Comparison of ENCODE assay signal across 24 mouse cellular contexts in genomic region chr15:91299319-91299835, GRCm38 (mm10).
DNase-seq lines count a peak whose midpoint lies in the region; ATAC-seq and TF ChIP-seq lines count a peak whose summit lies in the region.
"Had no signal": no experiment of that assay in that cellular context is flagged by ENCODE, and none has a peak within 500 bp of the region (broad histone marks: within the 10 kb centered on the region; RNA-seq: fewer than 3 reads in every experiment).

No protein-coding gene starts in this region.

- no peak for TF ChIP-seq CTCF in thymus, adult 2 months (IDR thresholded peaks at IDR 0.05; ENCODE audit: borderline replicate concordance, control insufficient read depth, extremely low read depth, insufficient read depth, low read length, poor library complexity)

- no peak overlapping the region for H3K9ac ChIP-seq in embryonic facial prominence, embryonic 14.5 days (ENCODE audit: low read depth, low read length)
- H3K9ac ChIP-seq: embryonic facial prominence, embryonic 15.5 days; limb, embryonic 15.5 days; liver, embryonic 14.5 days had no signal

- TF ChIP-seq POLR2A in thymus, adult 2 months (IDR thresholded peaks at IDR 0.05; ENCODE audit: control insufficient read depth, extremely low read depth, insufficient read depth, low read length, poor library complexity): no peak

- H3K36me3 ChIP-seq in embryonic facial prominence, embryonic 14.5 days (ENCODE audit: control insufficient read depth, insufficient read depth, low read length): no peaks in the 10 kb centered on the region
- H3K36me3 ChIP-seq in embryonic facial prominence, embryonic 10.5 days (replicated peaks): no peaks in the 10 kb centered on the region
- no peaks in the 10 kb centered on the region for H3K36me3 ChIP-seq in thymus, adult 2 months (ENCODE audit: control insufficient read depth, insufficient read depth, low read length)
- H3K36me3 ChIP-seq: embryonic facial prominence, embryonic 15.5 days; hindbrain, embryonic 10.5 days; limb, embryonic 15.5 days; midbrain, embryonic 10.5 days had no signal

- H3K4me3 ChIP-seq in embryonic facial prominence, embryonic 14.5 days (ENCODE audit: low read depth, low read length): no peak overlapping the region
- no peak overlapping the region for H3K4me3 ChIP-seq in embryonic facial prominence, embryonic 10.5 days
- H3K4me3 ChIP-seq in thymus, adult 2 months (ENCODE audit: control insufficient read depth, insufficient read depth, low read length): no peak overlapping the region
- H3K4me3 ChIP-seq: embryonic facial prominence, embryonic 15.5 days; hindbrain, embryonic 10.5 days; layer of hippocampus, adult 2 months; limb, embryonic 15.5 days; midbrain, embryonic 10.5 days had no signal

- no peaks in the 10 kb centered on the region for H3K4me1 ChIP-seq in embryonic facial prominence, embryonic 14.5 days (ENCODE audit: control insufficient read depth, insufficient read depth, low read length)
- no peaks in the 10 kb centered on the region for H3K4me1 ChIP-seq in embryonic facial prominence, embryonic 10.5 days
- H3K4me1 ChIP-seq in thymus, adult 2 months (replicated peaks; ENCODE audit: control insufficient read depth, insufficient read depth, low read length): no peaks in the 10 kb centered on the region
- H3K4me1 ChIP-seq: embryonic facial prominence, embryonic 15.5 days; limb, embryonic 15.5 days had no signal

- H3K27me3 ChIP-seq in embryonic facial prominence, embryonic 14.5 days (replicated peaks; ENCODE audit: control insufficient read depth, insufficient read depth, low read length): no peaks in the 10 kb centered on the region
- H3K27me3 ChIP-seq in embryonic facial prominence, embryonic 10.5 days (replicated peaks; ENCODE audit: low read depth, poor library complexity, severe bottlenecking): no peaks in the 10 kb centered on the region
- no peaks in the 10 kb centered on the region for H3K27me3 ChIP-seq in thymus, adult 2 months (ENCODE audit: control insufficient read depth, insufficient read depth, low read length)
- H3K27me3 ChIP-seq: embryonic facial prominence, embryonic 15.5 days; limb, embryonic 15.5 days had no signal

- 80% methylated on average over 11 of the region's 11 CpGs for WGBS in embryonic facial prominence, embryonic 14.5 days
- WGBS in embryonic facial prominence, embryonic 10.5 days: 88% methylated on average over 11 of the region's 11 CpGs
- WGBS in thymus, adult 2 months: 90% methylated on average over 11 of the region's 11 CpGs

- H3K27ac ChIP-seq in embryonic facial prominence, embryonic 14.5 days (replicated peaks; ENCODE audit: low read depth, low read length): no peak overlapping the region
- no peak overlapping the region for H3K27ac ChIP-seq in embryonic facial prominence, embryonic 10.5 days (replicated peaks)
- H3K27ac ChIP-seq in thymus, adult 2 months (ENCODE audit: control insufficient read depth, insufficient read depth, low read length): no peak overlapping the region
- H3K27ac ChIP-seq: embryonic facial prominence, embryonic 15.5 days; hindbrain, embryonic 10.5 days; layer of hippocampus, adult 2 months; limb, embryonic 15.5 days; liver, embryonic 14.5 days had no signal

- H3K9me3 ChIP-seq in embryonic facial prominence, embryonic 14.5 days (ENCODE audit: control insufficient read depth, low read length): no peaks in the 10 kb centered on the region
- no peaks in the 10 kb centered on the region for H3K9me3 ChIP-seq in embryonic facial prominence, embryonic 10.5 days
- H3K9me3 ChIP-seq: embryonic facial prominence, embryonic 15.5 days; hindbrain, embryonic 10.5 days; limb, embryonic 15.5 days; midbrain, embryonic 10.5 days had no signal

- ATAC-seq in embryonic facial prominence, embryonic 14.5 days (ENCODE audit: low read depth): no peak
- ATAC-seq: forebrain, embryonic 14.5 days; hindbrain, embryonic 16.5 days; intestine, embryonic 16.5 days; midbrain, embryonic 16.5 days had no signal

- no peak overlapping the region for H3K4me2 ChIP-seq in embryonic facial prominence, embryonic 14.5 days (ENCODE audit: low read depth, low read length)
- H3K4me2 ChIP-seq: embryonic facial prominence, embryonic 15.5 days; heart, embryonic 11.5 days; limb, embryonic 15.5 days had no signal

- peak; percentile 17 for DNase-seq in embryonic facial prominence, embryonic 14.5 days (ENCODE audit: low spot score)
- DNase-seq in embryonic facial prominence, embryonic 10.5 days (ENCODE audit: low spot score): no peak
- DNase-seq in urinary bladder, postnatal 14 days (ENCODE audit: low spot score): peak; percentile 22
- DNase-seq in urinary bladder, postnatal 4 days (ENCODE audit: low spot score in 2 of 2): no peak
- DNase-seq in lung, postnatal 36 days: peak; percentile 65
- no peak for DNase-seq in thymus, adult 2 months
- no peak for DNase-seq in layer of hippocampus, adult 9-11 months
- DNase-seq: adrenal gland, postnatal 14 days; cerebellum, adult 2 months; cerebellum, postnatal 36 days; embryo, embryonic 11 days; kidney, adult 9 months; kidney, postnatal 25 days had no signal

Comparison
In these comparisons a context has a peak if more than half of its experiments do, and no peak if none do; other contexts are left out.
1. DNase-seq: peak in embryonic facial prominence, embryonic 14.5 days (single experiment), urinary bladder, postnatal 14 days (single experiment) and lung, postnatal 36 days (single experiment); none in embryonic facial prominence, embryonic 10.5 days (single experiment), urinary bladder, postnatal 4 days (0 of 2), thymus, adult 2 months (single experiment) and layer of hippocampus, adult 9-11 months (single experiment).